Mouse (Mus musculus): Measurements from ENCODE around the gene Ttc28. TPM values are rescaled to one million over a fixed set of nuclear protein-coding genes. Genes with fewer than 3 reads are reported as not detected.

The Ttc28 gene
- polyA plus RNA-seq (2012; ENCODE audit: low replicate concordance), result 5.1 and 5.2 TPM in 2 replicates

DNA sequence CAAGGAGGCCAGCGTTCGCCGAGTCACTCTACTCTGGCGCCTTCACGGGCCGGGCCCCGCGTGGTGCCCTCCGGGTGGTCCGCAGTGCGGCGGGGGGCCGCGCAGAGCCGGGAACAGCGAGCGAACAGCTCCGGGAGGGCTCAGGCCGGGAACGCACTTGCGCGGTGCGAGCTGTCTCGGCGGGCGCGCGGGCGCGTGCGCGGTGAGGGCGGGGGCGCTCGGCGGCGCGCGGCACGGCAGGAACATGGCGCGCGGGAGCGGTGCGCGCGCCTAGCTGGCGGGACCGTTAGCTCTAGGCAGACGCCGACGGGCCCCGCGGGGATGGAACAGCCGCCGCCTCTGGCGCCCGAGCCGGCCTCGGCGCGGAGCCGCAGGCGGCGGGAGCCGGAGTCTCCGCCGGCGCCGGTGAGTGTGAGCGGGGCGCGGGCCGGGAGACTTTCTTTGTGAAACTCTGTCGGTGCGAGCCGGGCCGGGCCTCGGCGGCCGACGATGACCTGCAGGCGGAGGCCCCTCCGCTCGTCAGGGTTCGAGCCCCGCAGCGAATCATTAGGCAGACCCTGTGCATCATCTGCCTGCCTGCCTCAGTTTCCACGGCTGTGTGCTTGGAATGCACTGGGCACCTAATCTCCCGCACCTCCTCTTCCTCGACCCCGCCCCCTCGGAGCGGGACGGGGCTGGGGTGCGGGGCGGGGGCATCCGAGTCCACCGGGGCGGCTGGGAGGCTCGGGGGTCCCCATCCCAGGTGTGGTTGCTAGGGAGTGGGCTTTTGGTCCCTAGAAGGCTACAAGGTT is at the start of gene Ttc28:
TSS of gene Ttc28 (plus strand) at position 220 of the 791 bp plus-strand sequence.

DNA sequence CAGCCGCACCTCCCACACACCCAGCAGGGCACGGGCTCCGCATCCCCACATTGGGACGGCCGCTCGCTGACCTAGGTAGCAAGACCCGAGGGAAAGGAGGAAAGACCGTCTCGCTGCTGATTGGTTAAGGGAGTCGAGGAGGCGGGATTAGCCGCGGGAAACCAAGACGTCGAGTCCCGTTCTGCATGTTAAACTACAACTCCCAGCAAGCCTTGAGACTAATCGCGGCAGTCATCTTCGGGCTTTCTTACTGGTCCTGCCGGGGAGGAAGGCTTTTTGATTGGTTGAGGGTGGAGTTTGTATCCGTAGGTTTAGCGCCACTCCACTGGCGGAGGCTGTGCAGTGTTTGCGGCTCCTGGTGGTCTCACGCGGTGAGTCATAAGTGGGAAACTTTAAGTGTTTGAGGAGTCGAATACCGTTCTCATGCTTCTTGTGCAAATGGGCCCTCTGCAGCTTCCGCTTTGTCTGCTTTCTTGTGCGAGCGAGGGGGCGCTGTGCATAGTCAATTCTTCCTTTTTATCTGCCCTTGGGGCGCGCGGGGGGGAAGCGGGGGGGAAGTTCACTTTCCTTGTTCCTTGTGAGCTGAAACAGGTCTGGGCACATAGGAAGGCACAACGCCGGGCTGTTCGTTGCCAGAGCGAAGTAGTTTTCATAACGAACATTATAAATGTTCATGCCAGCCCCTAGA is 39.8 kb upstream of the Ttc28 start, which contains the start of the genes Hscb and Chek2:
TSS of gene Hscb (minus strand) at position 100 of the 688 bp plus-strand sequence.
TSS of gene Chek2 (plus strand) at position 302 of the 688 bp plus-strand sequence.

DNA sequence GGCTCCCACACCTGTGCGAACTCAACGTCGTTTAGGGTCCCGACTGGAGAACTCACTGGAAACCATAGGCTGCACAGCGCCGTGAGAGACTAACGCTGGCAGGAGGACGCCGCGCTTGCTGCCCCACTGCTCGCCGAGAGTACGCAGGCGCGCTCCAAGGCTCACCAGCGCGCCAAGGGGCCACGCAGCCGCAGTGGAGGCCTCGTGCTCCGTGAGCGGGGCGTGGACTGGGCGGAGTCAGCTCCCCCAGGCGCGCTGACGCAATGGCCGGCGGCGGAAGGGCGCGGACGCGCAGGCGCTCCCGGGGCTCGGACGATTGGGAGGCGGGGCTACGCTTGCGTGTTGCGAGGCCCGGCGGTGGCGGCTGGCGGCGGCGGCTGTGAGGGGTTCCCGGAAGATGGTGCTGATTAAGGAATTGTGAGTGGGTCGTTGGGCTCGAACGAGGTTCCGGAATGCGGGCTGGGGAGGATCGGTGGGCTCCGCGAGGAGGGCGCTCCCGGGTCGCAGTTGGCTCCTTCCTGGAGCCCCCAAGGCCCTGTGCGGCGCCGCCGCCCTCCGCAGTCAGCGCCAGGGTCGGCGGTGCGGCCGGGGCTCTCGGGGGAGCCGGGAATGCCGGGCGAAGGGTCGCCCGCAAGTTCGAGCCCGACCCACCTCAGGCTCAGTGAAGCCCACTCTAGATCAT is 451.0 kb downstream of the Ttc28 start, which contains the start of gene Pitpnb:
TSS of gene Pitpnb (plus strand) at position 347 of the 682 bp plus-strand sequence.

Other genes starting within 250 kb of the Ttc28 start
- 94.6 and 145 TPM in 2 replicates for gene Noc4l, start 226.4 kb upstream of the Ttc28 start, polyA plus RNA-seq (2012; ENCODE audit: low replicate concordance)
- gene Ddx51, start 226.4 kb upstream of the Ttc28 start, polyA plus RNA-seq (2012; ENCODE audit: low replicate concordance), result 10.4 and 28.5 TPM in 2 replicates
- 81.5 and 137 TPM in 2 replicates for gene Ep400, start 109.1 kb upstream of the Ttc28 start, polyA plus RNA-seq (2012; ENCODE audit: low replicate concordance)
- 63.4 and 140 TPM in 2 replicates for gene Pus1, start 99.1 kb upstream of the Ttc28 start, polyA plus RNA-seq (2012; ENCODE audit: low replicate concordance)
- 204 and 273 TPM in 2 replicates for gene Ulk1, start 69.7 kb upstream of the Ttc28 start, polyA plus RNA-seq (2012; ENCODE audit: low replicate concordance)
- gene Hscb, start 40.0 kb upstream of the Ttc28 start, polyA plus RNA-seq (2012; ENCODE audit: low replicate concordance), result 11.1 and 12.4 TPM in 2 replicates
- gene Chek2, start 39.8 kb upstream of the Ttc28 start, polyA plus RNA-seq (2012; ENCODE audit: low replicate concordance), result 0.98 and 4.6 TPM in 2 replicates

All from leukemia stem cell, adult 10-12 weeks (primary cell).